Mouse (Mus musculus): ENCODE results near the gene Fam13a. TPM values are rescaled to one million over a fixed set of nuclear protein-coding genes. Genes with fewer than 3 reads are reported as not detected.

Fam13a gene
- polyA plus RNA-seq, 1 experiment from 2014 or later: 13.7 TPM

DNA sequence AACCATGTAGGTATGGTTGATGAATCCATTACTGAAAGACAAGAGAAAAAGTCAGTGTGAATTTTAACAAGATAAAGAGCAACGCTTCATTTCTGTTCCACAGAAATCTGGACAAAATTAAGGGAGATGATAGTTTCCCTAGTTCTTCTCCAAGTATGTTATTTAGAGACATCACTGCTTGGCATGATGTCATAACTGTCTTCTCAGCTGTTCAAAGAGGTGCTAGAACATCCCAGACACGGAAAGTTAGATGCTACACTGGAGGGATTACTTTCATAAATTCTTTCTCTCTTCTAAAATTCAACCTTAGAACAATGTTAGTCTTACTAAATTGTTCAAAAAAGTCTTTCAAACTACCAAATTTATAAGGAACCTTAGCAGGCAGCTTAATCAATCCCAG, 63.8 kb downstream of the Fam13a start:
- no peaks in the 10 kb centered on the region for H3K27me3 ChIP-seq (replicated peaks)
- WGBS: 95% methylated on average over 2 of the region's 2 CpGs
- no peak overlapping the region for H3K27ac ChIP-seq (replicated peaks)
- no peak for ATAC-seq (ENCODE audit: low FRiP score)
- H3K4me3 ChIP-seq (replicated peaks): no peak overlapping the region
- H3K4me1 ChIP-seq: peaks cover 6% of the 10 kb centered on the region
- H3K36me3 ChIP-seq: peaks cover 5% of the 10 kb centered on the region
- no peaks in the 10 kb centered on the region for H3K9me3 ChIP-seq (replicated peaks)
- no peak overlapping the region for H3K4me2 ChIP-seq
- H3K9ac ChIP-seq (replicated peaks): no peak overlapping the region

GRCm38 (mm10) chr6:58951128-58951992, 73.0 kb downstream of the Fam13a start:
- Histone ChIP-seq H3K4me1 (no peaks in the 10 kb centered on the region), H3K4me3 (replicated peaks) (no peak overlapping the region), H3K36me3 (peaks cover 18% of the 10 kb centered on the region), H3K27ac (replicated peaks) (no peak overlapping the region), H3K9me3 (replicated peaks) (no peaks in the 10 kb centered on the region), H3K27me3 (replicated peaks) (no peaks in the 10 kb centered on the region), H3K4me2 (no peak overlapping the region), H3K9ac (replicated peaks) (no peak overlapping the region)
- WGBS: 67% methylated on average over 2 of the region's 2 CpGs
- no peak for ATAC-seq (ENCODE audit: low FRiP score)

- H3K4me2 ChIP-seq: no peak overlapping the region
- H3K9me3 ChIP-seq (replicated peaks): no peaks in the 10 kb centered on the region
- ATAC-seq (ENCODE audit: low FRiP score): no peak
- no peaks in the 10 kb centered on the region for H3K4me1 ChIP-seq
- 79% methylated on average over 1 of the region's 1 CpGs for WGBS
- H3K27me3 ChIP-seq (replicated peaks): no peaks in the 10 kb centered on the region
- peaks cover 22% of the 10 kb centered on the region for H3K36me3 ChIP-seq
- H3K9ac ChIP-seq (replicated peaks): no peak overlapping the region
- no peak overlapping the region for H3K4me3 ChIP-seq (replicated peaks)
- H3K27ac ChIP-seq (replicated peaks): no peak overlapping the region
These were observed 73.9 kb downstream of the Fam13a start for GRCm38 (mm10) chr6:58950410-58950809.

GRCm38 (mm10) chr6:58946840-58947239, 77.5 kb downstream of the Fam13a start:
- Histone ChIP-seq H3K4me2 (no peak overlapping the region), H3K4me3 (replicated peaks) (no peak overlapping the region), H3K9ac (replicated peaks) (no peak overlapping the region), H3K36me3 (peaks cover 17% of the 10 kb centered on the region), H3K27me3 (replicated peaks) (no peaks in the 10 kb centered on the region), H3K9me3 (replicated peaks) (no peaks in the 10 kb centered on the region), H3K4me1 (no peaks in the 10 kb centered on the region), H3K27ac (replicated peaks) (no peak overlapping the region)
- ATAC-seq (ENCODE audit: low FRiP score): no peak
- WGBS: 81% methylated on average over 4 of the region's 4 CpGs

GRCm38 (mm10) chr6:58946246-58946645, 78.1 kb downstream of the Fam13a start:
- no peak overlapping the region for H3K4me2 ChIP-seq
- WGBS: 81% methylated on average over 2 of the region's 2 CpGs
- no peaks in the 10 kb centered on the region for H3K4me1 ChIP-seq
- H3K4me3 ChIP-seq (replicated peaks): no peak overlapping the region
- no peaks in the 10 kb centered on the region for H3K9me3 ChIP-seq (replicated peaks)
- H3K27ac ChIP-seq (replicated peaks): no peak overlapping the region
- no peak for ATAC-seq (ENCODE audit: low FRiP score)
- H3K36me3 ChIP-seq: peaks cover 16% of the 10 kb centered on the region
- H3K9ac ChIP-seq (replicated peaks): no peak overlapping the region
- H3K27me3 ChIP-seq (replicated peaks): no peaks in the 10 kb centered on the region

DNA sequence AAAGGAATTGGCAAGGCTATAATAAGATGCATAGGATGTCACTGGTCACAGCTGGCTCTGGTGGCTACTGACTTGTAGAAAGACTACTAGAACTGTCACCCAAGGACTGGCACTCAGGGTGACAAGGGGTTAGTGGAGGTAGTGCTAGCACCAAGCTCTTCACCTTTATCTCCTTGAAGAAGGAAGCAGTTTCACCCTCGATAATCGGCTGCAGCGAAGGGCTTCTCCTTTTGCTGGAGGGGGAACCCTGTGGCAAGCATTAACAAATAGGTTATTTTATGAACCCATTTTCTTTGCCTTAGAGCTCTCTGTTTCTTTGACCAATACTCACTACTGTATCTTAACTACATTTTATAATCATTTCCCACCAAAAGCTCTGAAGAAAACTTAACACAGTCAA, 80.4 kb downstream of the Fam13a start:
- Histone ChIP-seq H3K27ac (replicated peaks) (no peak overlapping the region), H3K36me3 (peaks cover 16% of the 10 kb centered on the region), H3K9me3 (replicated peaks) (no peaks in the 10 kb centered on the region), H3K4me3 (replicated peaks) (no peak overlapping the region), H3K4me2 (no peak overlapping the region), H3K4me1 (no peaks in the 10 kb centered on the region), H3K27me3 (replicated peaks) (no peaks in the 10 kb centered on the region), H3K9ac (replicated peaks) (no peak overlapping the region)
- 89% methylated on average over 3 of the region's 3 CpGs for WGBS
- ATAC-seq (ENCODE audit: low FRiP score): no peak

- Histone ChIP-seq H3K36me3 (peaks cover 16% of the 10 kb centered on the region), H3K4me3 (replicated peaks) (no peak overlapping the region), H3K9ac (replicated peaks) (no peak overlapping the region), H3K4me2 (no peak overlapping the region), H3K27me3 (replicated peaks) (no peaks in the 10 kb centered on the region), H3K9me3 (replicated peaks) (no peaks in the 10 kb centered on the region), H3K27ac (replicated peaks) (no peak overlapping the region), H3K4me1 (no peaks in the 10 kb centered on the region)
- no peak for ATAC-seq (ENCODE audit: low FRiP score)
- 90% methylated on average over 2 of the region's 2 CpGs for whole genome bisulfite sequencing
These were observed 82.1 kb downstream of the Fam13a start for GRCm38 (mm10) chr6:58942276-58942675.

GRCm38 (mm10) chr6:58937726-58938125, 86.6 kb downstream of the Fam13a start:
- H3K9me3 ChIP-seq (replicated peaks): no peaks in the 10 kb centered on the region
- no peak overlapping the region for H3K4me3 ChIP-seq (replicated peaks)
- no peak for ATAC-seq (ENCODE audit: low FRiP score)
- no peak overlapping the region for H3K9ac ChIP-seq (replicated peaks)
- H3K36me3 ChIP-seq: 0 out of 2 replicates have a peak, but pooled peaks cover 5% of the 10 kb centered on the region
- H3K4me2 ChIP-seq: no peak overlapping the region
- no peak overlapping the region for H3K27ac ChIP-seq (replicated peaks)
- H3K4me1 ChIP-seq: peaks cover 13% of the 10 kb centered on the region
- no peaks in the 10 kb centered on the region for H3K27me3 ChIP-seq (replicated peaks)

DNA sequence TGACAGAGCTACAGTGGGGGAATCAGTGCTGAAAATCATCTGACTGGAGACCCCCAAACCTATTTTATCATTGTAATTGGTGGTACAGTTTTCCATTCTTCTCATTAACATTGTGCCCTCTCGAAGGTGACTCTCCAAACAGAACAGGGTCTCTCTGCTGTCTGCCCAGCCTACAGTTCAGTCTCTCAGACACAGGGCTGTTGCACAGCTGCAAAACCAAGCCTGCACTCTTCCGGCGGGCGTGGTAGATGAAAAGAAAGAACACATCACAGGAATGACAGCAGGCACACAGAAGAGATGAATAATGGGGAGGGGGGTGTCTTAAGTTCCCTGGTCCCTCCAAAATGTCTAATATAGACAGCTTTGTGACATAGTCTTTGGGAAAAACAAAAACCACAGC, 90.2 kb downstream of the Fam13a start:
- Histone ChIP-seq H3K4me2 (no peak overlapping the region), H3K36me3 (no peaks in the 10 kb centered on the region), H3K9me3 (replicated peaks) (no peaks in the 10 kb centered on the region), H3K9ac (replicated peaks) (no peak overlapping the region), H3K27me3 (replicated peaks) (no peaks in the 10 kb centered on the region), H3K4me3 (replicated peaks) (no peak overlapping the region), H3K27ac (replicated peaks) (peak overlapping the region; percentile 77), H3K4me1 (peaks cover 21% of the 10 kb centered on the region)
- ATAC-seq (ENCODE audit: low FRiP score): peak; percentile 6; the same call in 1 of the 2 replicates
- 48% methylated on average over 4 of the region's 4 CpGs for WGBS

DNA sequence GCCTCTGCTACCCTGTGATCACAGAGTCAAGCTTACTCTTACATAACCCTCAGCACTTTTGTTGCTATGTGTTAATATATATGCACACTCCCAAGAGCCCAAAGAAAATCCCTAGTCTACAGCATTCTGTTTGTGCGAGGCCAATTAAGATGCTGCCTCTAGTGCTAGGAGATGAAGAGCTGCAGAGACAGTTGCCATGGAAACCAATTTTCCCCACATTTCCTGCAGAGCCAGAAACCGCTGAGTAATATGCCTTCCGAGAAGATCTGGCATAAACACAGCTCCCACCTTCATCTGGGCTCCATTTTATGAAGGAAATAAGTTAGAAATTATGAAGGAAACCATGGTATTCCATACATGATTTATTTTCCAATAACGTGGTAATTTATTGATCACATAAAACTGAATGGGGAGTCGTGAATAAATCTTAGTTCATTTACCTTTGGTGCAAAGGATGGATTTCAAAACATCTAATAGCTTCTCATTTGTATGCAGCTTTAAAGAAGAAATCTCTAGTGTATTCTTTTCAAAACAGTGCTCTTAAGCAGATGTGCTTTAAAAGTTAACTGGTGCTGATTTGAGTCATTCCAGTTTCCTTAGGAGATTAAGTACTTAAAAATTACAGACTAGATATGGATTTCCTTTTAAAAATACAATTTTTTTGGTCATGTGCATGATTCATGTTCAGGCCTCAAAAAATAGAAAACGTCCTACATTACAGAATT, 91.0 kb downstream of the Fam13a start:
- no peaks in the 10 kb centered on the region for H3K9me3 ChIP-seq (replicated peaks)
- no peaks in the 10 kb centered on the region for H3K27me3 ChIP-seq (replicated peaks)
- H3K9ac ChIP-seq (replicated peaks): no peak overlapping the region
- no peaks in the 10 kb centered on the region for H3K36me3 ChIP-seq
- H3K4me2 ChIP-seq: peak overlapping the region; percentile 33
- peaks cover 21% of the 10 kb centered on the region for H3K4me1 ChIP-seq
- H3K4me3 ChIP-seq (replicated peaks): no peak overlapping the region
- peak overlapping the region; percentile 71 for H3K27ac ChIP-seq (replicated peaks)
- ATAC-seq (ENCODE audit: low FRiP score): peak; percentile 94
- 22% methylated on average over 6 of the region's 6 CpGs for WGBS

- Histone ChIP-seq H3K9ac (replicated peaks) (no peak overlapping the region), H3K36me3 (no peaks in the 10 kb centered on the region), H3K27ac (replicated peaks) (peak overlapping the region; percentile 71), H3K9me3 (replicated peaks) (no peaks in the 10 kb centered on the region), H3K4me2 (peak overlapping the region; percentile 33), H3K4me1 (peaks cover 21% of the 10 kb centered on the region), H3K27me3 (replicated peaks) (no peaks in the 10 kb centered on the region), H3K4me3 (replicated peaks) (no peak overlapping the region)
- WGBS: 52% methylated on average over 12 of the region's 12 CpGs
- ATAC-seq (ENCODE audit: low FRiP score): peak; percentile 49; the same call in 1 of the 2 replicates
These were observed 91.7 kb downstream of the Fam13a start for GRCm38 (mm10) chr6:58932515-58933188.

Data from neural tube, embryonic 15.5 days (tissue).